Comparison of ENCODE assay signal across 15 mouse cellular contexts in the genomic region with DNA sequence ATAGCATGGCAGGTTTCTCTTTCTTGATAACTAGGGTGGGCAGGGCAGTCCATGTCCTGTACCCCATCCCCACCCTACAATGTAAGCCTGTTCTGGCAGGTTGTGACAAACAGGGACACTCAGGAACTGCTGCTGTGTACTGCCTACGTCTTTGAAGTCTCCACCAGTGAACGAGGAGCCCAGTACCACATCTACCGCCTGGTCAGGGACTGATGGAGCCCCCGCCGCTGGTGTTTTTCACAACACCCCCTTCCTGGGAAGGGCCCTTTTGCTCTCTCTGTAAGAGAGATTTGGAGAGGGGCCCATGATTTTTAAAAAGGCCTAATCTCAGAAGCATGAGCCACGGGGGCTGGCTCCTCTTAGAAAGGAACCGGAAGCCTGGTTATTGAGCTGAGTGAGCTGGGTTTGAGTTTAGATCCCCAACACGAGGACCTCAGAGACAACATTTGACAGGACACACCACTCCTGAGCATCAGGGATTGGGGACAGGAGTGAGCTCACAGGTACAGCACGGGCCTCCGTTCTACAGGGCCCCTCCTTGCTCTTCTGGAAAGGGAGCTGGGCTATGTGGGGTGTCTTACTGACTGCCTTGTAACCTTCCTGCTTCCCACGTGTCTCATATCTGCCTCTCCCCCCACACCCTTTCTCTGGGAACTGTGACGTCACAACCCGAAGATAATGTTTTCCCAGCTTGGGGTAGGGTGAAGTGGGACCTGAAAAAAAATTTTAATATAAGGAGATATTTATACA. TPM values are rescaled to one million over a fixed set of nuclear protein-coding genes. Genes with fewer than 3 reads are reported as not detected.
DNase-seq lines count a peak whose midpoint lies in the region; ATAC-seq lines count a peak whose summit lies in the region.
"Had no signal": no experiment of that assay in that cellular context is flagged by ENCODE, and none has a peak within 500 bp of the region (broad histone marks: within the 10 kb centered on the region; RNA-seq: fewer than 3 reads in every experiment).

No protein-coding gene starts in this region.

- H3K27me3 ChIP-seq in forebrain, embryonic 12.5 days: peaks cover 25% of the 10 kb centered on the region
- H3K27me3 ChIP-seq in forebrain, embryonic 10.5 days (ENCODE audit: poor library complexity, severe bottlenecking): peaks cover 45% of the 10 kb centered on the region
- H3K27me3 ChIP-seq: embryonic facial prominence, embryonic 15.5 days had no signal

- H3K4me1 ChIP-seq in forebrain, embryonic 12.5 days: peaks cover 41% of the 10 kb centered on the region
- H3K4me1 ChIP-seq in forebrain, embryonic 10.5 days: peaks cover 45% of the 10 kb centered on the region

- H3K4me2 ChIP-seq in forebrain, embryonic 12.5 days: no peak overlapping the region

- 69% methylated on average over 13 of the region's 13 CpGs for WGBS in forebrain, embryonic 12.5 days
- 82% methylated on average over 13 of the region's 13 CpGs for WGBS in forebrain, embryonic 10.5 days

- no peak for DNase-seq in forebrain, embryonic 10.5 days (ENCODE audit: extremely low spot score, low spot score)
- peak; percentile 31 for DNase-seq in layer of hippocampus, adult 9-11 months
- DNase-seq in layer of hippocampus, adult 9-10 months (ENCODE audit: low spot score): no peak
- peak; percentile 82 for DNase-seq in brain, adult 2 months (ENCODE audit: low read depth, low spot score)
- peak; percentile 31 to 60 for DNase-seq in left cerebral cortex, postnatal 14 days (ENCODE audit: low spot score in 2 of 2)
- no peak for DNase-seq in embryo, embryonic 10 days (ENCODE audit: low spot score)
- no peak for DNase-seq in adipocyte (ENCODE audit: low spot score)
- DNase-seq: kidney, adult 11 months; thymus, postnatal 36 days had no signal

- intact Hi-C loops in left cerebral cortex, postnatal 14 days (cut with DNase I): loop anchor here (5.0 kb wide), 1 partner anchor 66 kb away; no protein-coding TSS in a partner anchor

- peaks cover 46% of the 10 kb centered on the region for H3K36me3 ChIP-seq in forebrain, embryonic 12.5 days (replicated peaks)
- H3K36me3 ChIP-seq in forebrain, embryonic 10.5 days (replicated peaks): peaks cover 64% of the 10 kb centered on the region

- H3K9ac ChIP-seq in forebrain, embryonic 12.5 days: no peak overlapping the region
- H3K9ac ChIP-seq: embryonic facial prominence, embryonic 15.5 days had no signal

- H3K4me3 ChIP-seq in forebrain, embryonic 12.5 days (replicated peaks): no peak overlapping the region
- no peak overlapping the region for H3K4me3 ChIP-seq in forebrain, embryonic 10.5 days
- H3K4me3 ChIP-seq: embryonic facial prominence, embryonic 15.5 days had no signal

- no peaks in the 10 kb centered on the region for H3K9me3 ChIP-seq in forebrain, embryonic 12.5 days
- no peaks in the 10 kb centered on the region for H3K9me3 ChIP-seq in forebrain, embryonic 10.5 days
- H3K9me3 ChIP-seq: embryonic facial prominence, embryonic 15.5 days; megakaryocyte, embryonic 14.5 days had no signal

- ATAC-seq in forebrain, embryonic 12.5 days (ENCODE audit: low FRiP score): no peak

- H3K27ac ChIP-seq in forebrain, embryonic 12.5 days: peak overlapping the region; percentile 56; the same call in 1 of the 2 replicates
- no peak overlapping the region for H3K27ac ChIP-seq in forebrain, embryonic 10.5 days

RNA-seq across cellular contexts. Expression of a gene that starts 6.0 kb away (rescaled TPM):
- 1.2 and 1.3 TPM in 2 replicates for polyA plus RNA-seq in forebrain, embryonic 12.5 days (2016; fragmentation: Nextera tagmentation; extraction: Ambion mirVana)
- 1.1 TPM in 2 replicates for polyA plus RNA-seq in forebrain, embryonic 10.5 days (2016; fragmentation: Nextera tagmentation; extraction: Ambion mirVana)
- 1 to 10 TPM; 3.4 to 4.0 TPM for total RNA-seq in left cerebral cortex, postnatal 14 days (2021)

RNA-seq across cellular contexts. Expression of a gene that starts 8.0 kb away (rescaled TPM):
- 0.09 and 0.20 TPM in 2 replicates for polyA plus RNA-seq in forebrain, embryonic 12.5 days (2016; fragmentation: Nextera tagmentation; extraction: Ambion mirVana)
- not detected in 2 replicates for polyA plus RNA-seq in forebrain, embryonic 10.5 days (2016; fragmentation: Nextera tagmentation; extraction: Ambion mirVana)
- total RNA-seq in left cerebral cortex, postnatal 14 days (2021): 1 to 10 TPM in 1 of 2 experiments, under 1 TPM in 1; 0.97 to 1.1 TPM
- total RNA-seq: gastrocnemius, adult 8-10 months; heart, postnatal 25 days had no signal
- polyA plus RNA-seq: liver, embryonic 16.5 days had no signal

RNA-seq across cellular contexts. Expression of a gene that starts 17.3 kb away (rescaled TPM):
- 245 and 256 TPM in 2 replicates for polyA plus RNA-seq in forebrain, embryonic 12.5 days (2016; fragmentation: Nextera tagmentation; extraction: Ambion mirVana)
- polyA plus RNA-seq in forebrain, embryonic 10.5 days (2016; fragmentation: Nextera tagmentation; extraction: Ambion mirVana): 337 and 380 TPM in 2 replicates
- total RNA-seq in left cerebral cortex, postnatal 14 days (2021): 1 to 10 TPM; 5.6 to 6.1 TPM

RNA-seq across cellular contexts. Expression of a gene that starts 20.9 kb away (rescaled TPM):
- 0.72 and 0.78 TPM in 2 replicates for polyA plus RNA-seq in forebrain, embryonic 12.5 days (2016; fragmentation: Nextera tagmentation; extraction: Ambion mirVana)
- 1.0 TPM in 2 replicates for polyA plus RNA-seq in forebrain, embryonic 10.5 days (2016; fragmentation: Nextera tagmentation; extraction: Ambion mirVana)
- total RNA-seq in left cerebral cortex, postnatal 14 days (2021): 10 to 100 TPM; 13.7 to 17.3 TPM
- total RNA-seq: gastrocnemius, adult 8-10 months; heart, postnatal 25 days had no signal

RNA-seq across cellular contexts. Expression of a gene that starts 28.2 kb away (rescaled TPM):
- 1.2 TPM in 2 replicates for polyA plus RNA-seq in forebrain, embryonic 12.5 days (2016; fragmentation: Nextera tagmentation; extraction: Ambion mirVana)
- 0.57 and 0.66 TPM in 2 replicates for polyA plus RNA-seq in forebrain, embryonic 10.5 days (2016; fragmentation: Nextera tagmentation; extraction: Ambion mirVana)
- total RNA-seq in left cerebral cortex, postnatal 14 days (2021): 1 to 10 TPM; 3.0 to 3.5 TPM
- total RNA-seq: heart, postnatal 25 days had no signal
- polyA plus RNA-seq: liver, embryonic 16.5 days had no signal

Comparison
In these comparisons a context has a peak if more than half of its experiments do, and no peak if none do; other contexts are left out.
1. DNase-seq: peak in layer of hippocampus, adult 9-11 months (single experiment), brain, adult 2 months (single experiment) and left cerebral cortex, postnatal 14 days (2 of 2); none in forebrain, embryonic 10.5 days (single experiment), layer of hippocampus, adult 9-10 months (single experiment), embryo, embryonic 10 days (single experiment) and adipocyte (single experiment).